Mouse (Mus musculus): ENCODE results near the gene Ugcg. TPM values are rescaled to one million over a fixed set of nuclear protein-coding genes. Genes with fewer than 3 reads are reported as not detected.

Ugcg gene
- 10 to 100 TPM; 22.1 to 23.3 TPM for total RNA-seq (2021)

- intact Hi-C loops (cut with DNase I): loop anchor here (2.0 kb wide), 1 partner anchor 152 kb away; no protein-coding TSS in a partner anchor
- peak; percentile 75 to 78 for DNase-seq
Measured at GRCm38 (mm10) chr4:59188802-59189545, at the start of gene Ugcg. Gene Ugcg, plus strand, starts transcription at chr4:59189257.

GRCm38 (mm10) chr4:59149043-59149442 is 40.0 kb upstream of the Ugcg start:
- intact Hi-C loops (cut with DNase I): no loop called here
- no peak for DNase-seq

- DNase-seq: no peak
- intact Hi-C loops (cut with DNase I): no loop called here
Measured at GRCm38 (mm10) chr4:59150907-59151306, 38.1 kb upstream of the Ugcg start.

GRCm38 (mm10) chr4:59151953-59152352 is 37.1 kb upstream of the Ugcg start:
- intact Hi-C loops (cut with DNase I): no loop called here

GRCm38 (mm10) chr4:59156897-59157592 is 32.0 kb upstream of the Ugcg start:
- intact Hi-C loops (cut with DNase I): no loop called here
- DNase-seq: no peak

More at GRCm38 (mm10) chr4:59151953-59152352, 37.1 kb upstream of the Ugcg start:
- DNase-seq: no peak

GRCm38 (mm10) chr4:59157654-59158053 is 31.4 kb upstream of the Ugcg start:
- intact Hi-C loops (cut with DNase I): no loop called here
- no peak for DNase-seq

DNA sequence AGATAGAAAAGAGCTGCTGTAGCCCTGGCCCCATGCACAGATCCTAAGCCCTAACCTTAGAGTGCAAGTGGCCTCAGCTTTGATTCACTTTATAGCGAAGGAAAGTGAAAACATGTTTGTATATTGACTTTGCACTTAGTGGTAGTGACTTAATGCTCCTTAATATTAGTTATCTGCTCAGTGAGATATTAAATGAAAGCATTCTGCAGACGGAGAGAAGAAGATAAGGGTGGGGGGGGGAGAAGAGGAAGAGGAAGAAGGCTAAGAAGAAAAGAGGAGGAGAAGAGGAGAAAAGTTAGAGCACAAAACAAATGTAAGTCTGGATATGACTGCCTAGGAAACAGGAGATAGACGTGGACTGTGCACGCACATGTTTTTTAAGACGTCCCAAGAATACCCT is 28.8 kb upstream of the Ugcg start:
- intact Hi-C loops (cut with DNase I): no loop called here
- no peak for DNase-seq

- DNase-seq: no peak
Measured at GRCm38 (mm10) chr4:59160959-59161670, 27.9 kb upstream of the Ugcg start.

DNA sequence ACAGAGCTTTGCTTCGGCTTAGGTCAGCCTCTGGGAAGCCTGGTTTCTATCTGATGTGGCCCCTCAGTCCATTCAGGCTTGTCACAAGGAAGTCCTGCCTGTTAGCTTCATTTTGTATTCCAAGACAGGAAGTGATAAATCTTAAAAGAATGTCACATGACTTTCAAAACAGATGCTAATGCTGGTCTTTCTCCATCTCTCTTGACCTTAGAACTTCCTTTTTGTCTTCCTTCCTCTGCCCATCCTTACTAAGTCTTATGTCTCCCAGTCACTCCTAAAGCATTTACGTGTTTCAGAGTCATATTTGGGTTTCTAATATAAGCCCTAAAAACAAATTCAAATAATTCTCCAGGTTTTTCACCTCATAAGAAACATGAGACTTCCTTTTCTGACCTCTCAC is 25.0 kb upstream of the Ugcg start:
- DNase-seq: no peak
- intact Hi-C loops (cut with DNase I): no loop called here

More at GRCm38 (mm10) chr4:59160959-59161670, 27.9 kb upstream of the Ugcg start:
- intact Hi-C loops (cut with DNase I): no loop called here

GRCm38 (mm10) chr4:59167251-59167847 is 21.7 kb upstream of the Ugcg start:
- intact Hi-C loops (cut with DNase I): no loop called here
- no peak for DNase-seq

DNA sequence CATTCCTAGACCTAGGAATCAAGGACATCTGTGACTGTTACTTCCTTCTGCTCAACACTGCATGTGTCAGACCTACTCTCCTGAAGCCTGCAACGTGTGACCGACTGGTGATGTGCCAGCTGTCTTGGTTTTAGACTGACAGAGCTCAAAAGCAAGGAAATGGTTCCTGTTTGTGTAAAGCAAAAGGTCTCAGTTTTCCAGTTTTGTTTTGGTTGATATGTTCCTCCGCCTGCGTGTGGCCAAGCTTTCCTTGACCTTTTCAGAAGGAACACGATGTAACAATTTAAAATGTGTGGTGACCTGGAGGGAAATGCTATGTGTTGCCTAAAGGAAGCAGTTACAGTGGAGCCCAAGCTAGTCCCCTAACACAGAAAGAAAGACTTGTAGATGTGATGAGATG is 19.1 kb upstream of the Ugcg start:
- intact Hi-C loops (cut with DNase I): no loop called here
- DNase-seq: no peak

DNA sequence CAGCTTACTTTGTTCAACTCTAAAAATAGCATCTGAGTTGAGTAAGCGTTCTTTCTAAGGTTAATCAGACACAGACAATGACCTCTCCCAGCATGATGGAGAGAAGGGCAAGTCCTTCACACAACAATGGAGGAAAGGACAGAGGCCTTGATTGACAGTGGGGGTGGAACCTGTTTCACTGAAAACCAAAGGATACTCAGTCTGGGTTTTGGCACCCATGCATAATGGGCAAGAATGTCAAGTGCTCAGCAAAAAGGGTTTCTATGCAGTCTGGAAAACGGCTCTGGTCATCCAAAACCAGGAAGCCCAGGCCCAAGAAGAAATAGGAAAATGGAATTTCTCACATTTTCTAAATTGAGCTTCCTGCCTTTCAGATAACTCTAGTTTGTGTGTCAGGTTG is 16.4 kb upstream of the Ugcg start:
- intact Hi-C loops (cut with DNase I): no loop called here
- no peak for DNase-seq

- intact Hi-C loops (cut with DNase I): no loop called here
- no peak for DNase-seq
Measured at GRCm38 (mm10) chr4:59173181-59173922, 15.7 kb upstream of the Ugcg start.

- DNase-seq: peak; percentile 49 to 60
- intact Hi-C loops (cut with DNase I): no loop called here
Measured at GRCm38 (mm10) chr4:59175003-59175402, 14.1 kb upstream of the Ugcg start.

DNA sequence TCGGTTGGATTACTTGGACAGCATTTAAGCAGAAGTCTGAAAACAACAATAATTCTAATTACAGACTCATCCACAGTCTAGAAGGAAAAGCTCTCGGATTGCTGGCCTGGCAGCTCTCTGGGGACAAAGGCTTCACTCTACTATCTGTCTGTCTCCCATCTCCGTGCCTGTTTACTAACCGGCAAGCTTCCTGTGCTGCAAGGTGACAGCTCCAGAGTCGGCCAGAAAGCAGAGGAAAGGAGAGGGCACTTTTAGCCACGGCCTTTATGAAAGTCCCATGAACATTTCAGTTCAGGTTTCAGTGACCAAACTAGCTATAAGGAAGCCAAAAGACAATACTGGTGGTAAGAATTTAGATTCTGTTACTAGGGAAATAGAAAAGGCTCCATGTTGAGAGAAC is 13.1 kb upstream of the Ugcg start:
- no peak for DNase-seq
- intact Hi-C loops (cut with DNase I): no loop called here

DNA sequence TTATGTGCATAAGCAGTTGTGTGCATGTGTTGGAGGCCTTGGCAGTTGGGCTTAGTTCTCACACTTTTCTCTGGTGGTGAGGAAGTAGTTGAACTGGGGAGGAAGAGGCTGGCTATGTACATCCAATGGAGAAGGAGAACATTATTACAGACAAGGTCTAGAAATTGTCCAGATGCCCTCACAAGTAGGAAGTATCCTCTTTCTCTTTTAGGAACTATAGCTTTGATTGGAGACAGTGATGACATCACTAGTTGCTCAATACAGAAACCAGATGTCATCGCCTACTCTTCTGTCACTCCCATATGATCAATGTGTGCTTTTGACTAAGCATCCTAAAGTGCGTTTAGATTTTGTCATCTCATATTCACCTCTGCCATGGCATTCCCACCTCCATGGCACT is 11.5 kb upstream of the Ugcg start:
- DNase-seq: no peak
- intact Hi-C loops (cut with DNase I): no loop called here

DNA sequence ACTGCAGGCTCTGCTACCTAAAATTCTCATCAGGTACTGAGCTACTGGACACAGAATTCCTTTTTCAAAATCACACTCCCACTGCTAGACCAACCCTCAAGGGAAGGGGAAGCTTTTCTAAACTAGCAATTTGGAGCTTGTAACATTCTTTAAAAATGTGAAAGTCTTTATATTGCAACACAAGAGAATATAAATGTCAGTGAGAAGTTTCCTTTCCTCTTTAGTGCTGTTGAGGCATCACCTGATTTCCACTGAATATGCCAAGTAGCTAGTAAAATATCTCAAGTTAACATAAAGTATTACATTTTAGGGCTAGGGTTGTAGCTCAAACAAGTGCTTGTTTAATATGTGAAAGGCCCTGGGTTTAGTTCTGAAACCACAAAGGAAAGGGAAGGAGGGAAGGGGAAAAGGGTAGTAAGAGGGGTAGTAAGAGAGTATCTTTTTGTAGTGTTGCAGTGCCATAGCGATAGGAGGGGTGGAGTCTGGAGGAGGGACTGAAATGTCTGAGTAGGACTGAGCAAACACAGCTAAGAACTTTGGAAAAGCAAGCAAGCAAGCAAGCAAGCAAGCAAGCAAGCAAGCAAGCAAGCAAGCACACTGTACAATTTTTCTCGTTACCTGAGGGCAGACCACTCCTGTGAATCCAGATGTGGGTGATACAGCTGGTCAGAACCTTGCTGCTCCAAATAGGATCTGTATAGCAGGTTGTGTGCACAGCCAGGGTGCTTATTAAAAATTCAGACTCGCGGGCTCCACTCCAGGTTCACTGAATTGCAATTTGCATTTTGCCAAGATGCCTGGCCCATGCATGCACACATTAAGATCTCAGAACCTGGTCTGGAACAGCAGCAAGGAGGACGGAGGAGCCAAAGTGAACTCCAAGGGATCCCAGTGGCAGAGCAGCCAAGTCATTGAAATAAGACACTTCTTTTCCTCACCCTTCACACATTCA is 7.5 kb upstream of the Ugcg start:
- intact Hi-C loops (cut with DNase I): no loop called here
- DNase-seq: no peak

DNA sequence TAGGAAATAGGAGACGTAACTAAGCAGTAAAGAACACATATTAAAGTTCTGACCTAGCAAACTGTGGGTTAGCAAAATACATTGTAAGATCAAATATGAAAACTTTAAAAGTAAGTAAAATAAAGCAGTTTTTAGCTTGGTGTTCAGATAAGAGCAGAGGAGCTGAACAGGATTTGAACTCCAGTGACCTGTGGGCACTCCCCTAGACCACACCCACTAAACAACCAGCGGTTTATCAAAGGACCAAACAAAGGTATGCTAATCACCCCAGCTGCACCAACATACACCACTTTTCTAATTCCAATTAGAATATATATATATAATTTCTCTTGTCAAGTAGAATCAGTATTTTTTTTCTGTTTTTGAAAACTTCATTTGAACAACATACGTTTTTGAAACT is 3.4 kb upstream of the Ugcg start:
- no peak for DNase-seq
- intact Hi-C loops (cut with DNase I): no loop called here

GRCm38 (mm10) chr4:59187289-59187688 is 1.8 kb upstream of the Ugcg start:
- peak; percentile 47 to 60 for DNase-seq
- intact Hi-C loops (cut with DNase I): loop anchor here (1.0 kb wide), 1 partner anchor 91 kb away; no protein-coding TSS in a partner anchor
